Mouse (Mus musculus) midbrain, postnatal 0 days (tissue): ENCODE results near the gene Hes1. TPM values are rescaled to one million over a fixed set of nuclear protein-coding genes. Genes with fewer than 3 reads are reported as not detected.

ENCODE experiments used
- ATAC-seq: fragments of 200-750 bp; cut with Nextera tagmentation; 2 replicates; pipeline ENCODE4 v1.8.0; 2017; ENCODE audit warnings: moderate number of reproducible peaks, mild to moderate bottlenecking, moderate TSS enrichment, moderate library complexity; ENCODE audit not compliant: low FRiP score
- DNase-seq: peaks from one replicate; pipeline ENCODE4 v3.0.0-alpha.2; 2015; ENCODE audit warnings: low spot score
- H3K27ac ChIP-seq: fragments of 300-500 bp; sonication (generic); 2 replicates; pipeline ENCODE4 v1.5.1; 2014; ENCODE audit warnings: low read depth, mild to moderate bottlenecking, low read length, mixed read lengths
- H3K27me3 ChIP-seq: fragments of 300-500 bp; sonication (generic); 2 replicates; pipeline ENCODE4 v1.6.1; 2014; ENCODE audit warnings: low read length, control low read depth, mixed read lengths; ENCODE audit not compliant: insufficient read depth
- H3K36me3 ChIP-seq: fragments of 300-500 bp; sonication (generic); 2 replicates; pipeline ENCODE4 v1.6.1; 2014; ENCODE audit warnings: low read length, control low read depth, mixed read lengths; ENCODE audit not compliant: insufficient read depth
- H3K4me1 ChIP-seq: fragments of 300-500 bp; sonication (generic); 2 replicates; pipeline ENCODE4 v1.6.1; 2014; ENCODE audit warnings: mild to moderate bottlenecking, control low read depth, antibody characterized with exemption, low read length, mixed read lengths; ENCODE audit not compliant: insufficient read depth
- H3K4me2 ChIP-seq: fragments of 300-500 bp; sonication (generic); 2 replicates; pipeline ENCODE4 v1.6.1; 2014; ENCODE audit warnings: low read depth, mild to moderate bottlenecking, low read length, mixed read lengths; ENCODE audit not compliant: poor library complexity, severe bottlenecking
- H3K4me3 ChIP-seq: fragments of 300-500 bp; sonication (generic); 2 replicates; pipeline ENCODE4 v1.5.1; 2014; ENCODE audit warnings: low read depth, mild to moderate bottlenecking, low read length, moderate library complexity
- H3K9ac ChIP-seq: fragments of 300-500 bp; sonication (generic); replicated peaks from 2 replicates; pipeline ENCODE4 v1.6.1; 2014; ENCODE audit warnings: mild to moderate bottlenecking, low read length, moderate library complexity, mixed read lengths; ENCODE audit not compliant: poor library complexity, severe bottlenecking
- H3K9me3 ChIP-seq: fragments of 300-500 bp; sonication (generic); 2 replicates; pipeline ENCODE4 v1.6.1; 2016; ENCODE audit warnings: low read length, control low read depth
- CTCF ChIP-seq: IDR thresholded peaks from 2 replicates; pipeline ENCODE4 v1.5.1; 2016; ENCODE audit warnings: antibody characterized with exemption, mild to moderate bottlenecking
- WGBS: fragments of 180-500 bp; shearing (Covaris S2); extraction: QIAGEN DNeasy Blood & Tissue Kit; methylation state at CpG from one replicate; pipeline ENCODE4 v1.1.7; 2014; 5-methylcytosine and 5-hydroxymethylcytosine counted together
- polyA plus RNA-seq: library from polyadenylated mRNA; unstranded; fragments of >200 nt; fragmentation: Nextera tagmentation; extraction: Ambion mirVana; gene quantifications from 2 replicates; pipeline ENCODE4 v1.2.1, GENCODE M21; 2015
- total RNA-seq: library from RNA; depleted of rRNA; stranded (reverse); fragments of >200 nt; gene quantifications from 2 replicates; pipeline ENCODE4 v1.2.3, GENCODE M21; 2014; rRNA removed

Gene Hes1
- total and polyA plus RNA-seq, 2 experiments from 2014 or later, result 10.2 to 13.0 TPM

DNA sequence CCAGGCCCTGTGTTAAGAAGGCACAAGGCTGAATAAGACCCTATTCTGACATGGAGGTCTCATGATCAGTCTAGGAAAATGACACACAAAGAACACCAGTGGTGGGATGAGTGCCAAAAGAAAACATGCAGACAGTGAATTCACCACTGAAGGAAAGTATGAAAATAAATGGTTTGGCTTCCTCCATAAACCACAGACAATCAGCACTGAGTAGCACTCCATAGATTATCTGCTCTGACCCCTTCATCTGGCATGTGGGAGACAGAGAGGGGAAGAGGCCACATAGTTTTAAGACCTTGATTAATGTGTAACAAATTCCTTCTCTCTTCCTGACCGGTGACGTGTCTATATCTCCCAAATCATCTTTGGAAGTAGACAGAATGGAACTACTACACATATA, 47.4 kb downstream of the Hes1 start:
- Histone ChIP-seq H3K27ac (no peak overlapping the region), H3K4me3 (no peak overlapping the region), H3K4me2 (no peak overlapping the region), H3K9me3 (peaks cover 3% of the 10 kb centered on the region; the same call in 1 of the 2 replicates), H3K9ac (no peak overlapping the region), H3K4me1 (no peaks in the 10 kb centered on the region), H3K36me3 (no peaks in the 10 kb centered on the region), H3K27me3 (no peaks in the 10 kb centered on the region)
- 94% methylated on average over 2 of the region's 2 CpGs for WGBS
- TF ChIP-seq CTCF, result no peak
- no peak for ATAC-seq
- DNase-seq, result no peak

DNA sequence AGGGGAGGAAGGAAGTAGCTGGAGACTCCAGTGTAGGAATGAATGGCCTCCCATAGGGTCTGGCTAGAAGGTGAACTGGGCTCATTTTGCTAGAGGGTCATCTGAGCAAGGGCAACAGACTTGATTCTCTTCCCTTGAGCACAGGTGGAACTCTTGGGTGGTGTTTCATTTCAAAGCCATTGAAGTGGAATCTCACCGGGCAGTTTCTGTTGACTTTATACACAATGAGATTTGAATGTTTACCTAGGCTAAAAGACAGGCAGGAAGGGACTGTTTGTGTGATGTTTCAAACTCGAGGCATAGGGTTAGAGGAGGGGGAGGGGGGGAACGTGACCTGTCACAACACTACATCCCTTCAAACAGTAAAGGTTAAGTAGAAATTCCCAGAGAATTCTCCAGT, 49.0 kb downstream of the Hes1 start:
- no peak overlapping the region for H3K4me3 ChIP-seq
- no peak for ATAC-seq

DNA sequence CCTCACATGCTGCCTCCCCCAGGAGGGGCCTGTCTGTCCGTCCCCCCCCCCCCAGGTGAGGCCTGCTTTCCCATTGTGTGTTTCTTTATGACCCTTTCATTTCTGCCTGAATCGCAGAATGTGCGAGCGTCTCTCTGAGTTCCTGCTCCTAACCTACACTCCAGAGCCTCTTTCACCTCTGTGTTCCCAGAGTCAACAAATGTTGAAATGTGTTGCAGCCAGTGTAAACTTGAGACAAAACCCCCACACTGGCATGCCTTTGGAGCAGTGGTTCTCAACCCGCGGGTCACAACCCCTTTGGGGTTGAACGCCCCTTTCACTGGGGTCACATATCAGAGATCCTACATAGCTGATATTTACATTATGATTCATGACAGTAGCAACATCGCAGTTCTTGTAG, 49.6 kb downstream of the Hes1 start:
- Histone ChIP-seq H3K36me3 (no peaks in the 10 kb centered on the region), H3K27me3 (no peaks in the 10 kb centered on the region), H3K9me3 (peaks cover 3% of the 10 kb centered on the region; the same call in 1 of the 2 replicates), H3K9ac (no peak overlapping the region), H3K4me1 (no peaks in the 10 kb centered on the region), H3K4me3 (no peak overlapping the region), H3K4me2 (no peak overlapping the region), H3K27ac (no peak overlapping the region)
- 87% methylated on average over 7 of the region's 8 CpGs for WGBS
- TF ChIP-seq CTCF, result no peak
- DNase-seq, result no peak
- no peak for ATAC-seq

More for the DNA sequence above, 49.0 kb downstream of the Hes1 start:
- H3K9me3 ChIP-seq, result peaks cover 3% of the 10 kb centered on the region; the same call in 1 of the 2 replicates
- H3K27me3 ChIP-seq, result no peaks in the 10 kb centered on the region
- H3K4me2 ChIP-seq, result no peak overlapping the region
- DNase-seq, result no peak
- WGBS, result 48% methylated on average over 3 of the region's 3 CpGs
- no peak overlapping the region for H3K9ac ChIP-seq
- no peak overlapping the region for H3K27ac ChIP-seq
- no peak for TF ChIP-seq CTCF
- H3K4me1 ChIP-seq, result no peaks in the 10 kb centered on the region
- H3K36me3 ChIP-seq, result no peaks in the 10 kb centered on the region

DNA sequence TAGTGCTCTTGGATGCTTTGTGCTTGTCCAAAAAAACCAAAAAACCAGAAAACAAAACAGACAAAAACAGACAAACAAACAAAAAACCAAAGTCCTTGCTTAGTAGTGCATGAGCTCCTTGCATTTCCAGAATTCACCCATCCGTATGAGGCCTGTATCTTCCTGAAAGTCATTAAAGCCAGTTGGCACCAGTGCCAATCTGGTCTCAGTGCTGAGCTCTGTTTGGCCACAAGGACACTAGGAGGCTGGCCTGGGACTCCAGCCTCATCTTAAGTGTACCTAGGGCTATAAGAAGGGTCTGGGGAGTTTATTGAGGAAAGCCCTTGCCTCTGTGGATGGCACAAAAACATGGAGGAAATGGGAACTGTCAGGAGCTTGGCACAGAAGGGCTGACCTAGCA, 50.3 kb downstream of the Hes1 start:
- 82% methylated on average over 1 of the region's 1 CpGs for WGBS
- no peak overlapping the region for H3K4me3 ChIP-seq
- H3K27me3 ChIP-seq, result peaks cover 2% of the 10 kb centered on the region; the same call in 1 of the 2 replicates

More for the DNA sequence above, 50.3 kb downstream of the Hes1 start:
- H3K4me1 ChIP-seq, result no peaks in the 10 kb centered on the region
- peaks cover 3% of the 10 kb centered on the region; the same call in 1 of the 2 replicates for H3K9me3 ChIP-seq
- DNase-seq, result no peak
- no peaks in the 10 kb centered on the region for H3K36me3 ChIP-seq
- H3K27ac ChIP-seq, result no peak overlapping the region
- no peak for TF ChIP-seq CTCF
- H3K9ac ChIP-seq, result no peak overlapping the region
- no peak overlapping the region for H3K4me2 ChIP-seq
- no peak for ATAC-seq

Other genes with a start within 250 kb of the Hes1 start
- not detected in 2 replicates for gene Cpn2, start 203.1 kb downstream of the Hes1 start, total RNA-seq
- gene Cpn2, start 203.1 kb downstream of the Hes1 start, polyA plus RNA-seq, result not detected in 2 replicates
- gene Lrrc15, start 218.9 kb downstream of the Hes1 start, total RNA-seq, result 0.28 and 0.60 TPM in 2 replicates
- gene Lrrc15, start 218.9 kb downstream of the Hes1 start, polyA plus RNA-seq, result 0.11 and 0.15 TPM in 2 replicates
- gene Gp5, start 246.4 kb downstream of the Hes1 start, total RNA-seq, result 2.1 and 2.6 TPM in 2 replicates
- 0.75 and 0.78 TPM in 2 replicates for gene Gp5, start 246.4 kb downstream of the Hes1 start, polyA plus RNA-seq